Mouse (Mus musculus): ENCODE data around the gene Efnb3. TPM values are rescaled to one million over a fixed set of nuclear protein-coding genes. Genes with fewer than 3 reads are reported as not detected.

The Efnb3 gene
- polyA plus RNA-seq (2016; fragmentation: Nextera tagmentation; extraction: Ambion mirVana) = 27.9 and 28.7 TPM in 2 replicates

DNA sequence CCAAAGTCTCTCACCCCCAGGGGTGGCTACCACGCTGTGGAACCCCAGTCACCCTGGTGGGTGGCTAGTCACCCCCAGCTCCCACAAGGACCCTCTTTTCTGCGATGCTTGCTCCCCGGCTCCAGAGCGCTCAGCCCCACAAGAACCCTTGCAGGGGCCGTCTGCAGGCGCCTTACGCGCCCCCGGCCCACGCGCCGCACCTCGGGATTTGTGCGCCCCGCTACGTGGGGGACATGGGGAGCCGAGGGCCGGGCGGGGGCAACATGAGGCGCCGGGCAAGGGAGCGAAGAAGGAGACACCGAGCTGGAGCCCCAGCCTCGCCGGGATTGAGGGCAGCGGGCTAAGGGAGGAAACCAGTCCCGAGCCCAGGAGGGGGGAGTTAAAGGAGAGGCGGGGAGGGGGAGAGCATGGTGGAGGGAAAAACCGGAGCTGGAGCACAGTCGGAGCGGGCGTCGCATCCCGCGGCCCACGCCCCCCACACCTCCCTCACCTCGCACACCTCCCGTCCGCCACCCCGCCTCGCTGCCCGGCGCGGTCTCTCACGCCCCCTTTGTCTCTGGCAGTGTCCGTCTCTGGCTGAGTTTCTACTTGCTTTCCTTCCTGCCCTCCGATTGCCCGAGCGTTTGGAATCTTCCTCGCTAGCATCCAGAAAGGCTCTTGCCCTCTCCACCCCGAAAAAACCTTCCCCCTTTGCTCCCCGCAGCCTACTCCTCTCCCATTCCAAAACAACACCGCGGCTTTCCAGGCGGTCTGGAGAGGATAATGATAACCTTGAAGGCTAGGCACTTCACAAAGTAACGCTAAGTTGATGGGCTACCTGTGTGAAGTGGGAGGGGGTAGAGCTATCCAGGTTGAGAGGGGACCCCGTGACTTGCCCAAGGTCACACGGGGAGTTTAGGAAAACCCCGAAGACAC, at the start of gene Efnb3:
TSS of gene Efnb3 (minus strand) at position 355 of the 915 bp plus-strand sequence.
- H3K9me3 ChIP-seq = no peaks in the 10 kb centered on the region; the same call in 1 of the 2 replicates
- H3K27ac ChIP-seq = peak within 1 kb of the TSS; percentile 95
- peak; percentile 79 for DNase-seq (ENCODE audit: extremely low spot score, low spot score)
- H3K4me1 ChIP-seq = peaks cover 99% of the 10 kb centered on the region
- peaks cover 62% of the 10 kb centered on the region for H3K27me3 ChIP-seq (ENCODE audit: poor library complexity, severe bottlenecking)
- peaks cover 61% of the 10 kb centered on the region for H3K36me3 ChIP-seq (replicated peaks)
- 1% methylated on average over 57 of the region's 59 CpGs for WGBS
- H3K4me3 ChIP-seq = peak within 1 kb of the TSS; percentile 84

DNA sequence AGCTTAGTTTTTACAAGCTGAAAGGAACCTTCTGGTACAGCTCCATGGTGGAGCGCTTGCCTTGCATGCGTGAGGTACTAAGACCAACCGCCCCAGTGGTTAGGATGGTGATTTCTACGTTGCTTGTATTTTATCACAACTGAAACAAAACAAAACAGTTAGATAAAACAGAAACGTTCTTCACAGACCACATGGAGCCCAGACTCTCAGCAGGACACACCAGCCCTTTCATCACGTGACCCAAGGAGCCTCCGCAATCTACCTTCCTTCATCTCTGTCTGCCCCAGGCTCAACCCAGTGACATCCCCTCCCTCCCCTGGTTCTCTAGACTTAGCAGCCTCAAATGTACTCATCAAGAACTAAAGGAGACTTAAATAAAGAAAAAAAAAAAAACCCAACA, 49.4 kb upstream of the Efnb3 start:
- 67% methylated on average over 7 of the region's 7 CpGs for WGBS
- no peak for DNase-seq (ENCODE audit: extremely low spot score, low spot score)
- H3K4me3 ChIP-seq = no peak overlapping the region

GRCm38 (mm10) chr11:69608525-69608924, 48.5 kb upstream of the Efnb3 start:
- no peak overlapping the region for H3K27ac ChIP-seq

More for the DNA sequence above, 49.4 kb upstream of the Efnb3 start:
- H3K27me3 ChIP-seq (ENCODE audit: poor library complexity, severe bottlenecking) = peaks cover 20% of the 10 kb centered on the region
- H3K36me3 ChIP-seq (replicated peaks) = no peaks in the 10 kb centered on the region
- H3K9me3 ChIP-seq = no peaks in the 10 kb centered on the region
- no peak overlapping the region for H3K27ac ChIP-seq
- H3K4me1 ChIP-seq = peaks cover 28% of the 10 kb centered on the region

GRCm38 (mm10) chr11:69606832-69607231, 46.8 kb upstream of the Efnb3 start:
- DNase-seq (ENCODE audit: extremely low spot score, low spot score) = no peak
- H3K36me3 ChIP-seq (replicated peaks) = no peaks in the 10 kb centered on the region
- no peak overlapping the region for H3K27ac ChIP-seq
- 96% methylated on average over 2 of the region's 2 CpGs for WGBS
- no peak overlapping the region for H3K4me3 ChIP-seq
- H3K27me3 ChIP-seq (ENCODE audit: poor library complexity, severe bottlenecking) = peaks cover 45% of the 10 kb centered on the region
- no peaks in the 10 kb centered on the region for H3K9me3 ChIP-seq
- H3K4me1 ChIP-seq = peaks cover 30% of the 10 kb centered on the region

More at GRCm38 (mm10) chr11:69608525-69608924, 48.5 kb upstream of the Efnb3 start:
- H3K4me1 ChIP-seq = peaks cover 32% of the 10 kb centered on the region
- no peak overlapping the region for H3K4me3 ChIP-seq
- WGBS = 96% methylated on average over 3 of the region's 3 CpGs
- no peaks in the 10 kb centered on the region for H3K36me3 ChIP-seq (replicated peaks)
- H3K27me3 ChIP-seq (ENCODE audit: poor library complexity, severe bottlenecking) = peaks cover 29% of the 10 kb centered on the region
- DNase-seq (ENCODE audit: extremely low spot score, low spot score) = no peak
- H3K9me3 ChIP-seq = no peaks in the 10 kb centered on the region

DNA sequence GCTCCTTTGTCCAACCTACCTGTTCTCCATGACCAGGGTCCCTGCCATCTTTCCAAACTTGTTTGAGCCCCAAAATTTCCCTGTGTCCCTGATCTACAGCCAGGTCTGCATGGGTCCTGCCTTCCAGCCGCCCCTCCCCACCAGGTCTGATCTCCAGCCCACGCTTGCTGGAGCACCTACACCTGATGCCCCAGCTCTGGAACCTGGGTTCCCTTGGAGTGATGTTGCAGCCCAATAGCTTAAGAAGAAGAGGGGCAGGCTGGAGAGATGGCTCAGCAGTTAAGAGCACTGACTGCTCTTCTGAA, 46.4 kb upstream of the Efnb3 start:
- peaks cover 45% of the 10 kb centered on the region for H3K27me3 ChIP-seq (ENCODE audit: poor library complexity, severe bottlenecking)
- WGBS = 66% methylated on average over 2 of the region's 2 CpGs
- H3K36me3 ChIP-seq (replicated peaks) = no peaks in the 10 kb centered on the region
- H3K4me1 ChIP-seq = peaks cover 30% of the 10 kb centered on the region
- peak overlapping the region; percentile 84 for H3K27ac ChIP-seq
- DNase-seq (ENCODE audit: extremely low spot score, low spot score) = no peak
- no peaks in the 10 kb centered on the region for H3K9me3 ChIP-seq
- H3K4me3 ChIP-seq = peak overlapping the region; percentile 64

- Histone ChIP-seq H3K27me3 (ENCODE audit: poor library complexity, severe bottlenecking) (peaks cover 45% of the 10 kb centered on the region), H3K36me3 (replicated peaks) (no peaks in the 10 kb centered on the region), H3K4me3 (peak within 1 kb of the TSS; percentile 64), H3K4me1 (peaks cover 33% of the 10 kb centered on the region), H3K27ac (peak within 1 kb of the TSS; percentile 84), H3K9me3 (no peaks in the 10 kb centered on the region)
- 4% methylated on average over 32 of the region's 32 CpGs for WGBS
- peak; percentile 77 for DNase-seq (ENCODE audit: extremely low spot score, low spot score)
Observed at GRCm38 (mm10) chr11:69605726-69606490, 45.9 kb upstream of the Efnb3 start, which contains the start of gene Atp1b2. TSS of gene Atp1b2 (minus strand) at chr11:69605942.

DNA sequence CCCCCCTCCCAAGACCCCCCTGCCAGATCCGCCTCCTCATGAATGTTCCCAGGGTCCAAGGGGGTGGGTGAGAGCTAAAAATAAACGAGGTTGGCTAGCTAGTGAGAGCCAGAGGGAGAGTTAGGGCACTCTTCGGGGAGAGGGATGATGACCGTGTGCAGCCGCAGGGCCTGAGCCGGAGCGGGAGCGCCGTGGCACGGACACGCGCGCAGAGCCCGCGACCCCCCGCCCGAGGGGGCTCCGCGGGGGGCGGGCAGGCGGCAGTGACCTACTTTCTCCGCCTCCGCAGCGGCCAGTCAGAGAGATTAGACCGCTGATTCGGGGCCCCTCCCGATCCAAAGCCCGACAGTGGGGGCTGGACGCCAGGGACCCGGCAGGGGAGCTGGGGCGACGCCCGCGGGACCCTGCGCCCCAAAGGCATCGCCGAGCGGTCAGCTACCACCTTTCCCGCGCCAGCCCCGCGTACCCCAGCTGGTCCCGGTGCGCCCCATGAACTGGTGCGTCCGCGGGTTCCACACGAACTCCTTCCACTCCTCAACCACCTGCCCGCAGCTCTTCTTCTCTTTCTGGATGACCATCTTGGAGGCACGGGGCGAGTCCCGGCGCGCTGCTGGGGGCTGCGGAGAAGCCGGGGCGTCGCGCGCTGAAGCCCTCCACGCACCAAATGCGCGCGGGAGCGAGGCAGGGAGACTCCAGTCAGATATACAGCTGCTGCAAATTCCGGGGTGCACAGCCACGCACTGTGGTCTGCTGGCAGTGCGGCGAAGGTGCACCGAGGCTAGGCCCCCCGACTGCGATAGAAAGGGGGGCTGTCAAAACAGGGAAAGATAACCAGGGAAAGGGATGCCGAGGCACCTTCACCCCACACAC, 45.0 kb upstream of the Efnb3 start:
- Histone ChIP-seq H3K27me3 (ENCODE audit: poor library complexity, severe bottlenecking) (peaks cover 45% of the 10 kb centered on the region), H3K9me3 (no peaks in the 10 kb centered on the region), H3K27ac (peak overlapping the region; percentile 84), H3K36me3 (replicated peaks) (no peaks in the 10 kb centered on the region), H3K4me3 (peak overlapping the region; percentile 64), H3K4me1 (peaks cover 42% of the 10 kb centered on the region)
- no peak for DNase-seq (ENCODE audit: extremely low spot score, low spot score)
- under 1% methylated on average over 73 of the region's 73 CpGs for WGBS

DNA sequence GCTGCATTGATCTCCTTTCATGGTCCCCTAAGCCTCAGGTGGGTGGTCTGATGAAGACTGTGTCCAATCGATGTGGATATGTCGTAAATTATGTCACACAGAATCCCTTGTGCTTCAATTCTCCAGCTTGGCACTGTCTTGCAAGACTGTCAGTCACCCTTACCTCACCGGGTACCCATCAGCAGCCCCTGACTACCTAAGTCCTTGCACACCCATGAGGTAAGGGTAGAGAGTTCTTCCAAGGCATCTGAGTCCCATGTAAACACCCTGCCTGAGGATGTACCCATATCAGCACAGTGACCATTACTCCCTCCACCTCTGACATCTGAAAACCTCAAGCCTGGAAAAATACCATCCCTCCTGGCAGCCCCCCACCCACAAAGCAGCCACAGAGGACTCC, 44.3 kb upstream of the Efnb3 start:
- H3K4me1 ChIP-seq = peaks cover 49% of the 10 kb centered on the region
- DNase-seq (ENCODE audit: extremely low spot score, low spot score) = no peak
- H3K27ac ChIP-seq = peak overlapping the region; percentile 84

GRCm38 (mm10) chr11:69603516-69603915, 43.5 kb upstream of the Efnb3 start:
- H3K27ac ChIP-seq = no peak overlapping the region; the same call in 1 of the 2 replicates
- no peaks in the 10 kb centered on the region for H3K9me3 ChIP-seq
- H3K36me3 ChIP-seq (replicated peaks) = no peaks in the 10 kb centered on the region
- H3K27me3 ChIP-seq (ENCODE audit: poor library complexity, severe bottlenecking) = peaks cover 44% of the 10 kb centered on the region
- H3K4me3 ChIP-seq = 0 out of 2 replicates have a peak overlapping the region, but pooled peaks have one; percentile 6
- WGBS = 83% methylated on average over 8 of the region's 8 CpGs
- no peak for DNase-seq (ENCODE audit: extremely low spot score, low spot score)
- peaks cover 52% of the 10 kb centered on the region for H3K4me1 ChIP-seq

More for the DNA sequence above, 44.3 kb upstream of the Efnb3 start:
- Histone ChIP-seq H3K9me3 (no peaks in the 10 kb centered on the region), H3K36me3 (replicated peaks) (no peaks in the 10 kb centered on the region), H3K4me3 (peak overlapping the region; percentile 64), H3K27me3 (ENCODE audit: poor library complexity, severe bottlenecking) (peaks cover 45% of the 10 kb centered on the region)
- 59% methylated on average over 3 of the region's 3 CpGs for WGBS

DNA sequence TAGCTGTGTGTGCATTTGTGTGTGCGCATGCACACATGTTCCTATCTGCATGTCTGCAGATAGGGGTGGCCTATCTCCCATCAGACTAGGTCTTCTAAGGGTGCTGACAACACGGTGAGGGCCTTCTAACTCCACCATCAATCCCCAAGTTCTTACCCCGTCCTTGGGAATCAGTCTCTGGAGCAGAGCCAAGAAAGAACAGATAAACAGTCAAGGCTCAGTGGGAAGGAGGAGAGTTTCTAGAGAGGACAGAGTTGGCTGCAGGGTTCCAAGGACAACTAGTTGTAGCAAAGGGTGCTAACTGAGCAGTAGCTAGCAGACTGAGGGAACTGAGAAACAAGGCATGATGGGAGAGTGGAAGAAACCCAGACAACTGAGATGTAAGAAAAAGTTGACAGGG, 41.8 kb upstream of the Efnb3 start:
- Histone ChIP-seq H3K4me1 (peaks cover 52% of the 10 kb centered on the region), H3K27me3 (ENCODE audit: poor library complexity, severe bottlenecking) (peaks cover 39% of the 10 kb centered on the region), H3K9me3 (no peaks in the 10 kb centered on the region), H3K27ac (no peak overlapping the region), H3K36me3 (replicated peaks) (no peaks in the 10 kb centered on the region), H3K4me3 (no peak overlapping the region)
- WGBS = 91% methylated on average over 3 of the region's 3 CpGs
- DNase-seq (ENCODE audit: extremely low spot score, low spot score) = no peak

DNA sequence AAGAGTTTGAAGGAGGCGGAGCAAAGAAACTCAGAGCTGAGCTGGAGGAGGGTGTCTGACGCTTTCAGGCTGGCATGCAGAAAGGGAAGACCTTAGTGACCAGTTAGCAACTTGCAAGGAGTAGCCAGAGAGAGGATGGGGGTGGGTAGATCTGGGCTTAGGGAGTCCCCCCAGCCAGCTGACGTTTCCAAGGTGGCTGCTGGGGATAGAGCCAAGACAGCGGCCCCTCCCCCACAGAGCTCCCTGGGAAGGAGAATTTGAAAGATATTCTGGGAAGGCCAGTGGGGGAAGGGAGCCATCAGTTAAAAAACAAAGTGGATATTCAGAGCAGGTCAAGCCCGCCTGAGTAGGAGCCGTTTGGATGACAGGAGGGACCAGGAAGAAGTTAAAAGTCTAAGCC, 40.1 kb upstream of the Efnb3 start:
- Histone ChIP-seq H3K27me3 (ENCODE audit: poor library complexity, severe bottlenecking) (peaks cover 32% of the 10 kb centered on the region), H3K4me3 (peak overlapping the region; percentile 31; the same call in 1 of the 2 replicates), H3K27ac (peak overlapping the region; percentile 72), H3K9me3 (no peaks in the 10 kb centered on the region), H3K4me1 (peaks cover 38% of the 10 kb centered on the region), H3K36me3 (replicated peaks) (peaks cover 7% of the 10 kb centered on the region; the same call in 1 of the 2 replicates)
- peak; percentile 48 for DNase-seq (ENCODE audit: extremely low spot score, low spot score)
- 9% methylated on average over 6 of the region's 6 CpGs for WGBS

DNA sequence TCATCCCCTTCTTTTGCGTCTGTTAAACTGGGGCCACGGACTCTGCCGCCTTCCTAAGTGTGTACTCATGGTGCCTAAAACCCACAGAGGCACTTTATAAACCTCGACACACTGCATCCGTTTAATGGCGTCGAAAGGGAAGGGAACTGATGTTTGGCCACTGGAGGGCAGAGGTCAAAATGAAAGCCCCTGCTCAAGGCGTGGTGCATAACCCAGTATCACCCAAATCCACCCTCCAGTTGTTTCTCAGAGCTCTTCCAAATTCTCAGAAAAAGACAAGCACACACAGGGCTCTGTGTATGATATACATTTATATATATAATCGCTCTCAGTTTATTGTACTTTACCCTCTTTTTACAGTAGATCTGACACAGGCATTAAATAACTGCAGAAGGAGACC, 39.4 kb upstream of the Efnb3 start:
- WGBS = 10% methylated on average over 9 of the region's 9 CpGs
- peak overlapping the region; percentile 31 for H3K4me3 ChIP-seq
- no peak for DNase-seq (ENCODE audit: extremely low spot score, low spot score)
- no peaks in the 10 kb centered on the region for H3K9me3 ChIP-seq
- H3K36me3 ChIP-seq (replicated peaks) = peaks cover 12% of the 10 kb centered on the region
- H3K27me3 ChIP-seq (ENCODE audit: poor library complexity, severe bottlenecking) = peaks cover 26% of the 10 kb centered on the region
- peaks cover 32% of the 10 kb centered on the region for H3K4me1 ChIP-seq
- H3K27ac ChIP-seq = peak overlapping the region; percentile 72

Data from forebrain, embryonic 10.5 days (tissue).